Mouse (Mus musculus) liver, adult 2 months (tissue): ENCODE data around the gene Ddit4.

ENCODE experiments used
- CTCF ChIP-seq: fragments of 200-500 bp; IDR thresholded peaks from 2 replicates; pipeline ENCODE4 v1.5.1; 2011; ENCODE audit warnings: low read depth, low read length, control low read depth
- POLR2A ChIP-seq: fragments of 200-500 bp; IDR thresholded peaks from 2 replicates; pipeline ENCODE4 v1.6.1; 2011; ENCODE audit warnings: low read length, control low read depth; ENCODE audit not compliant: insufficient read depth; ENCODE audit errors: extremely low read depth

DNA sequence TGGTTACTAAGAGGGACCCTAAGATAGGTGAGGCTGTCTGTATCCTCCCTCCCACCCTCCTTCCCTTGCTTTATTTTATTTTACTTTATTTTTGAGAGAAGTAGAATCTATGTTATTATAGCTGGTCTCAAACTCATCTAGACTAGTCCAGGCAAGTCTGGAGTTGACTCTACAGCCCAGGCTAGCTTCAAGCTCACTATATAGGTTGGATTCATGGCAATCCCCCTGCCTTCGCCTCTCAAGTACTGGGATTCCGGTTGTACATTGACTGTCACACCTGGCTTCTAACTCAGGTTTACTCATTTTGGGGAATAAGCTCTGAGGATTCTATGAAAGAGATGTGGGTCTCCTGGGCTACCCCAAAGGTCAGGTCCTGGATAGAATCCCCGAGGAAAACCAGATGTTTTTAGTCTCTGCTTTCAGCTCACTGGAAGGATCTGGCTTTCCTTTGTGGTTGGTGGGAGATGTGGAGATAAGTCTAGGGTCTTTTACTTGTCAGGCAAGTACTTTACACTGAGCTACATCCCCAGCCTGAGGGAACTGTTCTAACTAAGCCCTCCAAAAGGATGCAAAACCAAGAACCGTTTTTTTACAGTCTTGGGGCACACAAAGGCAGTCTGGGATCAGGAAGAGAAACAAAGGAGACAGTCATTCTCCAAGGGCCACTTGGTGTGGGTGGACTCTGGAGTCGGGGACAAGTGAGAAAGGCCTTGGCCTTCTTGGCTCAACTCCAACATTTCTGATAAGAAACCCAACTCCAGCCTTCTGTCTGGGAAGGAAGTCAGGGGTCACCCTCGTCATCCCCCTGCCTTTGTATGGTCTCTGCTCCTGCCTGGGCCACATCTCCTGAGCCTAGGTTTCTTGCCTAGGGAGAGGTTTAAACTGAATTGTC, 3.0 kb downstream of the Ddit4 start:
- no peak for TF ChIP-seq POLR2A
- TF ChIP-seq CTCF = no peak
